Comparison of ENCODE assay signal across 10 mouse cellular contexts in genomic region chr3:95450408-95450807, GRCm38 (mm10). TPM values are rescaled to one million over a fixed set of nuclear protein-coding genes. Genes with fewer than 3 reads are reported as not detected.
A peak's percentile ranks its signal among the peaks of the same experiment; 100 is the strongest.
DNase-seq lines count a peak whose midpoint lies in the region; ATAC-seq and TF ChIP-seq lines count a peak whose summit lies in the region.
"Had no signal": no experiment of that assay in that cellular context is flagged by ENCODE, and none has a peak within 500 bp of the region (broad histone marks: within the 10 kb centered on the region; RNA-seq: fewer than 3 reads in every experiment).

No protein-coding gene starts in this region.

- peaks cover 6% of the 10 kb centered on the region for H3K79me3 ChIP-seq in C2C12 (ENCODE audit: low read depth)

- no peak overlapping the region for H3ac ChIP-seq in C2C12 (ENCODE audit: control insufficient read depth, insufficient read length, low read depth)

- DNase-seq in gastrocnemius, adult 18-20 months (ENCODE audit: low spot score) = peak; percentile 51
- no peak for DNase-seq in gastrocnemius, postnatal 25 days
- DNase-seq in adrenal gland, postnatal 36 days = peak; percentile 24 to 62
- DNase-seq in forelimb bud, embryonic 11.5 days (ENCODE audit: low read depth, low spot score) = peak; percentile 54
- DNase-seq in layer of hippocampus, postnatal 25 days (ENCODE audit: extremely low spot score in 1 of 2, low spot score in 1 of 2) = peak; percentile 13 to 38
- peak; percentile 48 for DNase-seq in thymus, adult 2 months

- 64% methylated on average over 1 of the region's 1 CpGs for WGBS in midbrain, embryonic 13.5 days
- 69% methylated on average over 1 of the region's 1 CpGs for WGBS in thymus, adult 2 months

- peak; percentile 15 for TF ChIP-seq CTCF in C2C12 (IDR thresholded peaks at IDR 0.05; ENCODE audit: control insufficient read depth, insufficient read depth, insufficient read length)
- no peak for TF ChIP-seq CTCF in thymus, adult 2 months (IDR thresholded peaks at IDR 0.05; ENCODE audit: borderline replicate concordance, control insufficient read depth, extremely low read depth, insufficient read depth, low read length, poor library complexity)

- ATAC-seq in midbrain, embryonic 13.5 days = peak; percentile 53; the same call in 1 of the 2 replicates

- H3K4me3 ChIP-seq in C2C12 (ENCODE audit: insufficient read depth, poor library complexity, severe bottlenecking) = no peak overlapping the region
- no peak overlapping the region for H3K4me3 ChIP-seq in midbrain, embryonic 13.5 days (replicated peaks)
- no peak overlapping the region for H3K4me3 ChIP-seq in thymus, adult 2 months (ENCODE audit: control insufficient read depth, insufficient read depth, low read length)
- H3K4me3 ChIP-seq: embryonic facial prominence, embryonic 13.5 days; lung, embryonic 15.5 days had no signal

- no peaks in the 10 kb centered on the region for H3K27me3 ChIP-seq in C2C12 (ENCODE audit: control insufficient read depth, insufficient read depth, insufficient read length)
- H3K27me3 ChIP-seq in midbrain, embryonic 13.5 days = no peaks in the 10 kb centered on the region
- no peaks in the 10 kb centered on the region for H3K27me3 ChIP-seq in thymus, adult 2 months (ENCODE audit: control insufficient read depth, insufficient read depth, low read length)
- H3K27me3 ChIP-seq: embryonic facial prominence, embryonic 13.5 days; lung, embryonic 15.5 days had no signal

- no peaks in the 10 kb centered on the region for H3K9me3 ChIP-seq in midbrain, embryonic 13.5 days
- H3K9me3 ChIP-seq: embryonic facial prominence, embryonic 13.5 days; lung, embryonic 15.5 days had no signal

- H3K79me2 ChIP-seq in C2C12 (ENCODE audit: control insufficient read depth, insufficient read depth) = peaks cover 25% of the 10 kb centered on the region

- H3K9ac ChIP-seq in midbrain, embryonic 13.5 days (replicated peaks) = no peak overlapping the region
- H3K9ac ChIP-seq: embryonic facial prominence, embryonic 13.5 days; lung, embryonic 15.5 days had no signal

- peaks cover 32% of the 10 kb centered on the region for H3K36me3 ChIP-seq in C2C12 (ENCODE audit: control insufficient read depth, insufficient read depth)
- H3K36me3 ChIP-seq in midbrain, embryonic 13.5 days = peaks cover 39% of the 10 kb centered on the region
- peaks cover 20% of the 10 kb centered on the region for H3K36me3 ChIP-seq in thymus, adult 2 months (ENCODE audit: control insufficient read depth, insufficient read depth, low read length)

- no peak overlapping the region for H3K27ac ChIP-seq in midbrain, embryonic 13.5 days
- no peak overlapping the region for H3K27ac ChIP-seq in thymus, adult 2 months (ENCODE audit: control insufficient read depth, insufficient read depth, low read length)
- H3K27ac ChIP-seq: embryonic facial prominence, embryonic 13.5 days; lung, embryonic 15.5 days had no signal

- H3K4me2 ChIP-seq in midbrain, embryonic 13.5 days (replicated peaks) = no peak overlapping the region
- H3K4me2 ChIP-seq: embryonic facial prominence, embryonic 13.5 days; lung, embryonic 15.5 days had no signal

- no peak for TF ChIP-seq POLR2A in thymus, adult 2 months (IDR thresholded peaks at IDR 0.05; ENCODE audit: control insufficient read depth, extremely low read depth, insufficient read depth, low read length, poor library complexity)

- no peaks in the 10 kb centered on the region for H3K4me1 ChIP-seq in midbrain, embryonic 13.5 days (replicated peaks)
- no peaks in the 10 kb centered on the region; the same call in 1 of the 2 replicates for H3K4me1 ChIP-seq in thymus, adult 2 months (replicated peaks; ENCODE audit: control insufficient read depth, insufficient read depth, low read length)
- H3K4me1 ChIP-seq: embryonic facial prominence, embryonic 13.5 days; lung, embryonic 15.5 days had no signal

TF ChIP-seq in C2C12, 6 proteins besides CTCF, POLR2A, EP300 and RAD21:
- TF ChIP-seq MAX (IDR thresholded peaks at IDR 0.05) (peak; percentile 59), CEBPB (IDR thresholded peaks at IDR 0.05; ENCODE audit: low read depth) (no peak)

RNA-seq across cellular contexts. Expression of gene Arnt, which starts 16.2 kb away (rescaled TPM):
- 10 to 100 TPM; 41.3 to 46.5 TPM for total RNA-seq in gastrocnemius, adult 18-20 months (2021)
- total RNA-seq in gastrocnemius, postnatal 25 days (2021) = 10 to 100 TPM; 33.8 to 39.3 TPM
- polyA plus RNA-seq in C2C12 (2012; fragmentation: generic; extraction: Trizol) = 13.6 TPM
- total RNA-seq in adrenal gland, postnatal 36 days (2021) = 10 to 100 TPM; 63.5 to 68.0 TPM
- total RNA-seq in layer of hippocampus, postnatal 25 days (2021) = 10 to 100 TPM; 28.5 to 40.4 TPM
- 22.5 and 26.1 TPM in 2 replicates for polyA plus RNA-seq in midbrain, embryonic 13.5 days (2015; fragmentation: Nextera tagmentation; extraction: Ambion mirVana)
- 40.5 and 54.5 TPM in 2 replicates for polyA plus RNA-seq in thymus, adult 2 months (2012; rRNA removed)

RNA-seq across cellular contexts. Expression of gene 4930558C23Rik, which starts 47.8 kb away (rescaled TPM):
- total RNA-seq in gastrocnemius, adult 18-20 months (2021) = under 1 TPM; 0.32 to 0.33 TPM
- not detected for total RNA-seq in gastrocnemius, postnatal 25 days (2021)
- not detected for polyA plus RNA-seq in C2C12 (2012; fragmentation: generic; extraction: Trizol)
- total RNA-seq in adrenal gland, postnatal 36 days (2021) = not detected
- not detected for total RNA-seq in layer of hippocampus, postnatal 25 days (2021)
- not detected in 2 replicates for polyA plus RNA-seq in midbrain, embryonic 13.5 days (2015; fragmentation: Nextera tagmentation; extraction: Ambion mirVana)
- polyA plus RNA-seq in thymus, adult 2 months (2012; rRNA removed) = not detected in 2 replicates
- polyA plus RNA-seq: embryonic facial prominence, embryonic 13.5 days; lung, embryonic 15.5 days had no signal

RNA-seq across cellular contexts. Expression of gene Ctsk, which starts 48.6 kb away (rescaled TPM):
- 1 to 10 TPM; 3.2 to 4.6 TPM for total RNA-seq in gastrocnemius, adult 18-20 months (2021)
- total RNA-seq in gastrocnemius, postnatal 25 days (2021) = 10 to 100 TPM in 1 of 2 experiments, 1 to 10 TPM in 1; 8.9 to 12.9 TPM
- 0.07 TPM for polyA plus RNA-seq in C2C12 (2012; fragmentation: generic; extraction: Trizol)
- total RNA-seq in adrenal gland, postnatal 36 days (2021) = 1 to 10 TPM; 7.2 to 9.0 TPM
- 1 to 10 TPM; 3.5 to 4.2 TPM for total RNA-seq in layer of hippocampus, postnatal 25 days (2021)
- polyA plus RNA-seq in midbrain, embryonic 13.5 days (2015; fragmentation: Nextera tagmentation; extraction: Ambion mirVana) = 4.8 and 5.8 TPM in 2 replicates
- polyA plus RNA-seq in thymus, adult 2 months (2012; rRNA removed) = 2.0 and 2.5 TPM in 2 replicates
